Mouse (Mus musculus): ENCODE results near the gene Nr1d2. TPM values are rescaled to one million over a fixed set of nuclear protein-coding genes. Genes with fewer than 3 reads are reported as not detected.

Nr1d2 gene
- 21.1 and 24.4 TPM in 2 replicates for total RNA-seq (2014; rRNA removed)
- 5.6 and 7.1 TPM in 2 replicates for polyA plus RNA-seq (2015; fragmentation: Nextera tagmentation; extraction: Ambion mirVana)

DNA sequence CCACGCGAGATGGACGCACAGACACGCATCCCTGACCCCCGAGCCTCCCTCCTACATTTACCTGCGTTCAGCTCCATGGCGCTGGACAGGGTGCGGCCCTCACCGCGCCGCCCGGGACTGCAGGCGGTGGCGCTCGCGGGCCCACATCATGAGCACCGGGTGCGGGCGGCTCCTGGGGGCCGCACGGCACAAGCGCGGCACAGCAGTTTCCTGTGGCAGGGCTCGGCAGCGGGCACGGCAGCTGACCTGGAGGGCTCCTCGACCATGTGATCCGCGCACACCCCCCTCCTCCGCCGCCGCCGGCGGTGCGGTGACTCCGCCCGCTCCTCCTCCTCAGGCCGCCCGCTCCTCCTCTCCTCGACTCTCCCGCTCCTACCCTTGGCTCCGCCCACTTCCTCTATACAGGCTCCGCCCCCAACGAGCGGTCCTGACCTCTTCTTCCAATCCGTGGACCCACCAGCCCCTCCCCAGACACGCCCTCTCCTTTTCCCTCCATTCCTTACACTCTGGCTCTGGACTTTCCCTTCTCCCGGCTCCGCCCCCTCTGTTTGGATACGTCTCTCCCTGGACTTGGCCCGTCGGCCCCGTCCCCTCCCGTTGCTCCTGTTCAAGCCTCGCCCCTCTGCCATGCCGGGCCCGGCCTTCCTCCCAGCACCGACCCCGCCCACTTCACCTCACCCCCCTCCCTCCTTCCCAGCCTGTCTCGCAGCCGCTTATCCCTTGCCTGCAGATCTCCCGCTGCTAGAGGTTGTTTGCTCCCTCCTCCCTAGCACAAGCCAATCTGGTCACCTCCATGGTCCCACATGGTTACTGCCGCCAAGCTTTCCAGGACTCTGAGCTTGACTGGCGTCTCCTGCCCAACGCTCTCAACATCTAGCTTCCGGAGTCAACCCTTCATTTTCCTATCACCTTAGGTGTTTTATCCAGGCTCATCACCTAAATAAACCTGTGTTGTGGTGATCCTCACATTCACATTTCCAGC lies at the start of gene Nr1d2:
Gene Nr1d2, minus strand, starts transcription at position 378 of the 982 bp plus-strand sequence.
- H3K27me3 ChIP-seq (ENCODE audit: insufficient read depth, low read length) = no peaks in the 10 kb centered on the region
- peak; percentile 94 for DNase-seq
- peak; percentile 86 for ATAC-seq
- WGBS = under 1% methylated on average over 49 of the region's 66 CpGs
- H3K9ac ChIP-seq = peak within 1 kb of the TSS; percentile 89
- no peaks in the 10 kb centered on the region for H3K36me3 ChIP-seq (ENCODE audit: insufficient read depth)
- peak within 1 kb of the TSS; percentile 93 for H3K4me3 ChIP-seq (ENCODE audit: low read depth, low read length)
- H3K4me2 ChIP-seq (ENCODE audit: low read depth) = peak within 1 kb of the TSS; percentile 79
- no peaks in the 10 kb centered on the region for H3K4me1 ChIP-seq (ENCODE audit: insufficient read depth)
- peak within 1 kb of the TSS; percentile 91 for H3K27ac ChIP-seq (ENCODE audit: low read depth, low read length)
- no peaks in the 10 kb centered on the region for H3K9me3 ChIP-seq (ENCODE audit: low read length)
- TF ChIP-seq CTCF (IDR thresholded peaks at IDR 0.05; ENCODE audit: low read depth) = peak; percentile 57

DNA sequence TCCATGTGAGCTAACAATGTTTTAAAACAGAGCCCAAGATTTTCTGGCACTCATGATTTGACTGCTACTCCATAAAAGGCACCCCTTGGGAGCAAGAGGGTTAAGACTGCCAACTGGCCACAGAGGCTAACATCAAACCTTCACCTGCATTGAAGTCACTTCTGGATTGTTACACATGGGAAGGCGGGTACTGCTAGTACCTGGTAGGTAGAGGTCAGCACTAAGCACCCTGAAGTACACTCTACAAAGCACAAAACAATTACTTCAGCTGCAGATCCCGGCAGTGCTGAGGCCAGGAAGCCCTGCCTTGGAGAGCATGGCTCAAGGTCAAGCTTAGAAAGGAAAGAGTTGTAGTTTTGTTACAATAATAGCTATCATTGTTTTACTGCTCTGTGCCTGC lies 48.5 kb upstream of the Nr1d2 start:
- Histone ChIP-seq H3K9me3 (ENCODE audit: low read length) (no peaks in the 10 kb centered on the region), H3K36me3 (ENCODE audit: insufficient read depth) (peaks cover 6% of the 10 kb centered on the region; the same call in 1 of the 2 replicates), H3K4me1 (ENCODE audit: insufficient read depth) (no peaks in the 10 kb centered on the region), H3K27me3 (ENCODE audit: insufficient read depth, low read length) (no peaks in the 10 kb centered on the region), H3K27ac (ENCODE audit: low read depth, low read length) (no peak overlapping the region), H3K4me3 (ENCODE audit: low read depth, low read length) (no peak overlapping the region), H3K9ac (no peak overlapping the region), H3K4me2 (ENCODE audit: low read depth) (no peak overlapping the region)
- no peak for DNase-seq
- no peak for ATAC-seq
- WGBS = 83% methylated on average over 2 of the region's 2 CpGs
- TF ChIP-seq CTCF (IDR thresholded peaks at IDR 0.05; ENCODE audit: low read depth) = no peak

DNA sequence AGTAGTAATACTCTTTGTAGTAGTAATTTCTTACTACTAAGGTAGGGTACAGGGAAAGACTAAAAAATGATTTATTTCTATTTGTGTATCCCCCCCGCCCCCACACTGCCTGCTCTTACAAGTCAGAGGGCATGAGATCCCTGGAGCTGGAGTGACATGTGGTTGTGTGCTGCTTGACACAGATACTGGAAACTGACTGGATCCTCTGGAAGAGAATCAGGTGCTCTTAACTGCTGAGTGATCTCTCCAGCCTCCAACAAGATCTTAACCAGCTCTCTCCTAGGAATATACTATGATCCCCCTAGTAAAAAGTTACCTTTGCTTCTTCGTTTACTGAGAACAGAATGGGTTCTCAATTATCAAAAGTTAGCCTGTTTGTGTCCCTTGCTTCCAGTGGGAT lies 47.5 kb upstream of the Nr1d2 start:
- WGBS = 95% methylated on average over 2 of the region's 2 CpGs
- H3K27ac ChIP-seq (ENCODE audit: low read depth, low read length) = no peak overlapping the region
- no peak overlapping the region for H3K9ac ChIP-seq
- peaks cover 16% of the 10 kb centered on the region for H3K36me3 ChIP-seq (ENCODE audit: insufficient read depth)
- no peaks in the 10 kb centered on the region for H3K27me3 ChIP-seq (ENCODE audit: insufficient read depth, low read length)
- DNase-seq (no peak), ATAC-seq (no peak)
- H3K9me3 ChIP-seq (ENCODE audit: low read length) = no peaks in the 10 kb centered on the region
- no peaks in the 10 kb centered on the region for H3K4me1 ChIP-seq (ENCODE audit: insufficient read depth)
- no peak overlapping the region for H3K4me2 ChIP-seq (ENCODE audit: low read depth)
- no peak for TF ChIP-seq CTCF (IDR thresholded peaks at IDR 0.05; ENCODE audit: low read depth)
- no peak overlapping the region for H3K4me3 ChIP-seq (ENCODE audit: low read depth, low read length)

DNA sequence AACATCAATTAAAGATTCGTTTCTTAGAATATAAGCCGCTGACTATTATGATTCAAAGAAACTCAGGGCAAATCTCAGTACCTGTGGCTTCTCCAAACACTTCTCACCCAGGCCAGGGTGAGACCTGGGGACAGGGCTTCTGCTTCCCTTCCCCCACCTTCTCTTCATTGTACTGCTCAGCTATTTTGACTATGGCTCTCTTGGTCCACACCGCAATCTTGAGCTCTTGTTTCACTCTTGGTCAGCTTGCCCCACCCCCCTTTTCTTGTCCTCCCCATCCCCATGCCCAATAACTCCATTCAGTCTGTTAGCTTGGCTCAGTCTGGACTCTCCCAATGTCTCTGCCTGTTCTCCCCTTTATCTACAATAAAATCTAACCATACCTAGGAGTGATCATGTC lies 46.5 kb upstream of the Nr1d2 start:
- DNase-seq (no peak), ATAC-seq (no peak)
- WGBS = 86% methylated on average over 3 of the region's 3 CpGs
- Histone ChIP-seq H3K4me2 (ENCODE audit: low read depth) (no peak overlapping the region), H3K4me3 (ENCODE audit: low read depth, low read length) (no peak overlapping the region), H3K27ac (ENCODE audit: low read depth, low read length) (no peak overlapping the region), H3K9ac (no peak overlapping the region), H3K9me3 (ENCODE audit: low read length) (no peaks in the 10 kb centered on the region), H3K4me1 (ENCODE audit: insufficient read depth) (no peaks in the 10 kb centered on the region), H3K27me3 (ENCODE audit: insufficient read depth, low read length) (no peaks in the 10 kb centered on the region), H3K36me3 (ENCODE audit: insufficient read depth) (peaks cover 19% of the 10 kb centered on the region)
- TF ChIP-seq CTCF (IDR thresholded peaks at IDR 0.05; ENCODE audit: low read depth) = no peak

DNA sequence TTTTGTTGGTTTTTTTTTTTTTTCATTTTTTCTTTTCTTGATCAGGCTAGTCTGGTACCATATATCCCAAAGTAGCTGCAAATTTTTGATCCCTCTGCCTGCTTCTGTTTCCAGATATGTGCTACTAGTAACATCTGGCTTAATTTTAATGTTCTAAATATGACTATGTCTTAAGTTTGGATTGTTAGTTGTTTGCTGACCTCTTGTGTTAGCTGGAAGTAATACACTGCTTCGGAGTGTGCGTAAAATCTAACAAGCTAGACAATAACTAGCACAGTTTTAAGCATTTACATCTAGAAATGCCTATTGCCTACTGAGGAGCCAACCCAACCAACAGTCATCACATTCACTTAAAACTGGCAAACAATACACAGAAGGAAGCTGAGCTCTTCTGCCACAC lies 45.7 kb upstream of the Nr1d2 start:
- no peak overlapping the region for H3K9ac ChIP-seq
- H3K9me3 ChIP-seq (ENCODE audit: low read length) = no peaks in the 10 kb centered on the region
- ATAC-seq (peak; percentile 64; the same call in 1 of the 2 replicates), DNase-seq (peak; percentile 58)
- H3K36me3 ChIP-seq (ENCODE audit: insufficient read depth) = peaks cover 24% of the 10 kb centered on the region
- no peak overlapping the region for H3K4me2 ChIP-seq (ENCODE audit: low read depth)
- H3K4me1 ChIP-seq (ENCODE audit: insufficient read depth) = no peaks in the 10 kb centered on the region
- no peaks in the 10 kb centered on the region for H3K27me3 ChIP-seq (ENCODE audit: insufficient read depth, low read length)
- TF ChIP-seq CTCF (IDR thresholded peaks at IDR 0.05; ENCODE audit: low read depth) = peak; percentile 62
- no peak overlapping the region for H3K27ac ChIP-seq (ENCODE audit: low read depth, low read length)
- 79% methylated on average over 2 of the region's 2 CpGs for WGBS
- no peak overlapping the region for H3K4me3 ChIP-seq (ENCODE audit: low read depth, low read length)

DNA sequence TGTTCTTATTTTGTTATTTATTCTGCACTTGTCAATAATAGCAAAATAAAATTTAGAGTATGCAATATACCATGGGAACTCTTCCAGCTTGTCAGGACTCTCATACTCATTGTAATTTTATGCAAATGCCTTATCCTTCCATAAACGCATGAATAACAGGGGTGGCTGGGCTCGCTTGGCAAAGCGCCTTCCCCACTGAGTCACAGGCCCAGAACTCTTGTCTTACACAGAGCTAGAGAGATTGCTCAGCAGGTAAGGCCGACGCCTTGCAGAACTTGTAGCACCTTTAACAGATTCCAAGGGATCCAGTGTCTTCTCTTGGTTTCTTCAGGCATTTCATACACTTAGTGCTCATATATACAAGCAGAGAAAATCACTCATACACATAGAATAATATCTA lies 41.4 kb upstream of the Nr1d2 start:
- 64% methylated on average over 5 of the region's 5 CpGs for WGBS
- no peak for DNase-seq
- no peak overlapping the region for H3K4me2 ChIP-seq (ENCODE audit: low read depth)
- no peak for ATAC-seq
- TF ChIP-seq CTCF (IDR thresholded peaks at IDR 0.05; ENCODE audit: low read depth) = no peak
- H3K9me3 ChIP-seq (ENCODE audit: low read length) = no peaks in the 10 kb centered on the region
- no peak overlapping the region for H3K4me3 ChIP-seq (ENCODE audit: low read depth, low read length)
- no peaks in the 10 kb centered on the region for H3K27me3 ChIP-seq (ENCODE audit: insufficient read depth, low read length)
- H3K27ac ChIP-seq (ENCODE audit: low read depth, low read length) = no peak overlapping the region
- H3K4me1 ChIP-seq (ENCODE audit: insufficient read depth) = no peaks in the 10 kb centered on the region
- peaks cover 32% of the 10 kb centered on the region for H3K36me3 ChIP-seq (ENCODE audit: insufficient read depth)
- H3K9ac ChIP-seq = no peak overlapping the region

DNA sequence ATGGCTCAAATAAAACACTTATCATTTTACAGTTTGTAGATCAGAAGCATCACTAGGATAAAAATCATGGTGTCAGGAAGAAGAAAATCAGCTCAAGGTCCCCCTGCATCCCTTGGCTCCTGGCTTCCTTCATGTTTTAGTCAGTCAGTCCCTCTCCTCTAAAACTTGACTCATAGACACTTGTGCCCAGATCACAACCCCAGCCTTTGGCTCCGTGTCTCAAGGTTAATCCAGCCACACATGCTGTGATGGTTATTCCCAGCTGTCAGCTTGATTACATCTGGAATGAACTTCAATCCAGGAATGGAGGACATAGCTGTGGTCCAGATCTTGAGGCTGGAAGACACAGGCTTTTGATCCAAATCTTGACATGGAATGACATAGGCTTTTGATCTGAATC lies 35.6 kb upstream of the Nr1d2 start:
- Histone ChIP-seq H3K4me2 (ENCODE audit: low read depth) (no peak overlapping the region), H3K36me3 (ENCODE audit: insufficient read depth) (peaks cover 8% of the 10 kb centered on the region; the same call in 1 of the 2 replicates), H3K27me3 (ENCODE audit: insufficient read depth, low read length) (no peaks in the 10 kb centered on the region), H3K9me3 (ENCODE audit: low read length) (no peaks in the 10 kb centered on the region), H3K9ac (no peak overlapping the region), H3K27ac (ENCODE audit: low read depth, low read length) (no peak overlapping the region), H3K4me3 (ENCODE audit: low read depth, low read length) (no peak overlapping the region), H3K4me1 (ENCODE audit: insufficient read depth) (no peaks in the 10 kb centered on the region)
- no peak for TF ChIP-seq CTCF (IDR thresholded peaks at IDR 0.05; ENCODE audit: low read depth)
- DNase-seq (no peak), ATAC-seq (no peak)
- 86% methylated on average over 1 of the region's 1 CpGs for WGBS

Data from forebrain, postnatal 0 days (tissue).